8 mouse cellular contexts compared by ENCODE assay signal in the genomic region with DNA sequence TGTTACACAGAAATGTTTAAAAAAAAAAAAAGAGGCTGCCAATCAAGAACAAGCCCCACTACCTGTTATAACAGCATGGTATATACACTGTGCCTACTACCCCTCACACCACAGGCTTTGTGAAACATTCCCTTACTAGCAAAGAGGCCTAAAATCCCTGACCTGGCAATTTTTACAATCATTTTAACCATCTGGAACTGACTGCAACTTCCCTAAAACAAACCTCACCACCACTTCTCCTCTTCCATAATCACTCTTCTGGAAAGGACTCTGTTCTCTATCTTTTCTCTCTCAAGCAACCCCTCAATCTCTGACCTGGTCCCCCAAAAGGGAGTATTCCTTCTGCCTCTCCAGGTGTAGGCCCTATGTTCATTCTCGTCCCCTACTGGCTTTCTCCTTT. TPM values are rescaled to one million over a fixed set of nuclear protein-coding genes. Genes with fewer than 3 reads are reported as not detected.
DNase-seq lines count a peak whose midpoint lies in the region; ATAC-seq and TF ChIP-seq lines count a peak whose summit lies in the region.

No protein-coding gene starts in this region.

- peaks cover 24% of the 10 kb centered on the region for H3K36me3 ChIP-seq in heart, adult 2 months (ENCODE audit: control insufficient read depth, insufficient read depth, low read length)
- H3K36me3 ChIP-seq in neural tube, embryonic 12.5 days: no peaks in the 10 kb centered on the region
- H3K36me3 ChIP-seq in liver, embryonic 15.5 days (replicated peaks): no peaks in the 10 kb centered on the region

- no peak for ATAC-seq in neural tube, embryonic 12.5 days (ENCODE audit: low FRiP score, low read depth)
- no peak for ATAC-seq in liver, embryonic 15.5 days (ENCODE audit: insufficient read depth)
- no peak for ATAC-seq in megakaryocyte, adult 5-6 weeks (ENCODE audit: poor library complexity, severe bottlenecking)

- H3K4me3 ChIP-seq in heart, adult 2 months: no peak overlapping the region
- H3K4me3 ChIP-seq in neural tube, embryonic 12.5 days: no peak overlapping the region
- H3K4me3 ChIP-seq in liver, embryonic 15.5 days (replicated peaks): peak overlapping the region; percentile 14; the same call in 1 of the 2 replicates

- H3K27me3 ChIP-seq in heart, adult 2 months (ENCODE audit: control insufficient read depth, insufficient read depth, low read length): no peaks in the 10 kb centered on the region
- H3K27me3 ChIP-seq in neural tube, embryonic 12.5 days (replicated peaks): no peaks in the 10 kb centered on the region
- no peaks in the 10 kb centered on the region for H3K27me3 ChIP-seq in liver, embryonic 15.5 days

- intact Hi-C loops in heart, adult 2 months (cut with DNase I): loop anchor here (2.0 kb wide), 1 partner anchor 165 kb away; no protein-coding TSS in a partner anchor

- peaks cover 12% of the 10 kb centered on the region for H3K4me1 ChIP-seq in heart, adult 2 months (ENCODE audit: control insufficient read depth, insufficient read depth, low read length)
- H3K4me1 ChIP-seq in neural tube, embryonic 12.5 days: peaks cover 33% of the 10 kb centered on the region
- H3K4me1 ChIP-seq in liver, embryonic 15.5 days (replicated peaks): peaks cover 46% of the 10 kb centered on the region

- DNase-seq in heart, adult 2 months: no peak
- no peak for DNase-seq in heart, adult 9 months (ENCODE audit: low spot score in 2 of 2)
- DNase-seq in neural tube, embryonic 10.5 days (ENCODE audit: extremely low spot score, low spot score): no peak
- no peak for DNase-seq in testis, postnatal 14 days (ENCODE audit: low spot score)
- DNase-seq in retina, embryonic 14.5 days (ENCODE audit: low spot score): no peak

- H3K27ac ChIP-seq in heart, adult 2 months: no peak overlapping the region
- H3K27ac ChIP-seq in neural tube, embryonic 12.5 days: no peak overlapping the region
- H3K27ac ChIP-seq in liver, embryonic 15.5 days (replicated peaks): no peak overlapping the region

- 0 out of 2 replicates have a peak overlapping the region, but pooled peaks have one; percentile 24 for H3K9ac ChIP-seq in heart, adult 2 months (ENCODE audit: low read depth, low read length)
- no peak overlapping the region for H3K9ac ChIP-seq in neural tube, embryonic 12.5 days
- H3K9ac ChIP-seq in liver, embryonic 15.5 days: peak overlapping the region; percentile 25; the same call in 1 of the 2 replicates

- no peak for TF ChIP-seq EP300 in heart, adult 2 months (IDR thresholded peaks at IDR 0.05; ENCODE audit: insufficient read depth, low read depth, low read length)

- 64% methylated on average over 1 of the region's 1 CpGs for WGBS in heart, adult 2 months
- 79% methylated on average over 1 of the region's 1 CpGs for WGBS in neural tube, embryonic 12.5 days
- WGBS in liver, embryonic 15.5 days (ENCODE audit: insufficient replicate concordance): 64% methylated on average over 1 of the region's 1 CpGs

- H3K9me3 ChIP-seq in neural tube, embryonic 12.5 days: no peaks in the 10 kb centered on the region
- no peaks in the 10 kb centered on the region for H3K9me3 ChIP-seq in liver, embryonic 15.5 days (replicated peaks)

- H3K4me2 ChIP-seq in neural tube, embryonic 12.5 days (replicated peaks): peak overlapping the region; percentile 30
- H3K4me2 ChIP-seq in liver, embryonic 15.5 days: peak overlapping the region; percentile 42

- peaks cover 15% of the 10 kb centered on the region for H3K79me2 ChIP-seq in heart, adult 2 months (replicated peaks; ENCODE audit: control insufficient read depth, insufficient read depth, low read length)

- no peak for TF ChIP-seq CTCF in heart, adult 2 months (IDR thresholded peaks at IDR 0.05)

- no peak for TF ChIP-seq POLR2A in heart, adult 2 months (IDR thresholded peaks at IDR 0.05; ENCODE audit: insufficient read depth, low read depth, low read length)

RNA-seq across cellular contexts. Expression of gene Rmnd5a, which starts 2.4 kb away (rescaled TPM):
- 10 to 100 TPM; 67.6 to 78.1 TPM for total RNA-seq in heart, adult 2 months (2021)
- polyA plus RNA-seq in heart, adult 2 months (2012; rRNA removed): 28.2 and 56.9 TPM in 2 replicates
- 15.2 and 17.4 TPM in 2 replicates for polyA plus RNA-seq in neural tube, embryonic 12.5 days (2016; fragmentation: Nextera tagmentation; extraction: Ambion mirVana)
- 6.9 and 9.4 TPM in 2 replicates for polyA plus RNA-seq in liver, embryonic 15.5 days (2015; fragmentation: Nextera tagmentation; extraction: Ambion mirVana)
- 40.7 and 40.9 TPM in 2 replicates for total RNA-seq in megakaryocyte, adult 5-6 weeks (2015)
- total RNA-seq in megakaryocyte, adult 5-6 weeks (2017): 49.8 and 52.5 TPM in 2 replicates

RNA-seq across cellular contexts. Expression of gene Rnf103, which starts 55.6 kb away (rescaled TPM):
- 10 to 100 TPM; 20.8 to 26.7 TPM for total RNA-seq in heart, adult 2 months (2021)
- polyA plus RNA-seq in heart, adult 2 months (2012; rRNA removed): 7.6 and 12.1 TPM in 2 replicates
- polyA plus RNA-seq in neural tube, embryonic 12.5 days (2016; fragmentation: Nextera tagmentation; extraction: Ambion mirVana): 27.0 and 28.4 TPM in 2 replicates
- 7.9 and 9.0 TPM in 2 replicates for polyA plus RNA-seq in liver, embryonic 15.5 days (2015; fragmentation: Nextera tagmentation; extraction: Ambion mirVana)
- 14.6 and 17.5 TPM in 2 replicates for total RNA-seq in megakaryocyte, adult 5-6 weeks (2015)
- total RNA-seq in megakaryocyte, adult 5-6 weeks (2017): 16.4 and 18.5 TPM in 2 replicates
